13 mouse cellular contexts compared by ENCODE assay signal in the genomic region with DNA sequence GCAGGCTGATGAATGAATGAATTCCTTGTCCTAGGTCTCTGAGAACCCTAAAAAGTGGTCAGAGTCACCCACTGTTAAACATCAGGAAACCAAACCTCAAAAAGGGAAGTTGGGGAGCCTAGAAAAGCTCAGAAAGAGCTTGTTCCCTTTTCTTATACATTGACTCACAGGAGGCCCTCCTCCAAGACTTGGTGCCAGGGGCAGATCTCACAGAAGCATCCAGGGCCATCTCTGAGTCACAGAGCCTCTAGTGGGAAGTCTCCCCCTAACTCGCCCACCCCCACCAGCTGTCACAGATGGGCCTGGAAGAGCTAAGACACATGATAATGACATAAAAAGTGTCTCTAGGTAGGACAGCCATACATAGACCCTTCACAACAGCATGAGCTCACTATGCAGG. TPM values are rescaled to one million over a fixed set of nuclear protein-coding genes. Genes with fewer than 3 reads are reported as not detected.
DNase-seq lines count a peak whose midpoint lies in the region; ATAC-seq and TF ChIP-seq lines count a peak whose summit lies in the region.
"Had no signal": no experiment of that assay in that cellular context is flagged by ENCODE, and none has a peak within 500 bp of the region (broad histone marks: within the 10 kb centered on the region; RNA-seq: fewer than 3 reads in every experiment).

No protein-coding gene starts in this region.

- no peaks in the 10 kb centered on the region for H3K27me3 ChIP-seq in limb, embryonic 10.5 days (ENCODE audit: low read depth, poor library complexity, severe bottlenecking)
- H3K27me3 ChIP-seq in forebrain, postnatal 0 days (ENCODE audit: insufficient read depth, low read length), result no peaks in the 10 kb centered on the region
- H3K27me3 ChIP-seq: forebrain, embryonic 13.5 days; stomach, embryonic 15.5 days had no signal

- no peaks in the 10 kb centered on the region for H3K4me1 ChIP-seq in limb, embryonic 10.5 days
- no peaks in the 10 kb centered on the region for H3K4me1 ChIP-seq in forebrain, postnatal 0 days (ENCODE audit: insufficient read depth)
- H3K4me1 ChIP-seq: forebrain, embryonic 13.5 days; stomach, embryonic 15.5 days had no signal

- no peak for TF ChIP-seq CTCF in forebrain, postnatal 0 days (IDR thresholded peaks at IDR 0.05; ENCODE audit: low read depth)

- H3K79me2 ChIP-seq in macrophage (ENCODE audit: inconsistent target), result no peaks in the 10 kb centered on the region

- ATAC-seq in forebrain, postnatal 0 days, result no peak
- ATAC-seq in inflammation-experienced regulatory T-cells, adult 6 months, result no peak
- ATAC-seq: forebrain, embryonic 13.5 days had no signal

- WGBS in macrophage (ENCODE audit: missing documents), result 0% methylated on average over 1 of the region's 1 CpGs
- whole genome bisulfite sequencing in limb, embryonic 10.5 days, result 88% methylated on average over 1 of the region's 1 CpGs
- WGBS in forebrain, postnatal 0 days, result 82% methylated on average over 1 of the region's 1 CpGs

- no peak overlapping the region for H3K4me3 ChIP-seq in macrophage (ENCODE audit: inconsistent target)
- no peak overlapping the region for H3K4me3 ChIP-seq in limb, embryonic 10.5 days
- no peak overlapping the region for H3K4me3 ChIP-seq in forebrain, postnatal 0 days (ENCODE audit: low read depth, low read length)
- H3K4me3 ChIP-seq: forebrain, embryonic 13.5 days; heart, embryonic 13.5 days; stomach, embryonic 15.5 days had no signal

- no peak overlapping the region for H3K4me2 ChIP-seq in forebrain, postnatal 0 days (ENCODE audit: low read depth)
- H3K4me2 ChIP-seq: forebrain, embryonic 13.5 days; heart, embryonic 13.5 days; stomach, embryonic 15.5 days had no signal

- peak; percentile 48 for DNase-seq in layer of hippocampus, adult 11-12 months (ENCODE audit: low spot score)
- no peak for DNase-seq in layer of hippocampus, adult 9-10 months (ENCODE audit: low spot score)
- peak; percentile 96 for DNase-seq in 416B (ENCODE audit: low read depth)
- peak; percentile 91 for DNase-seq in brain, adult 2 months (ENCODE audit: low read depth, low spot score)
- no peak for DNase-seq in limb, embryonic 10.5 days (ENCODE audit: low spot score)
- DNase-seq in forebrain, postnatal 0 days, result no peak
- DNase-seq: cerebellum, adult 11 months had no signal

- peak overlapping the region; percentile 54 for H3K27ac ChIP-seq in macrophage
- no peak overlapping the region for H3K27ac ChIP-seq in limb, embryonic 10.5 days
- H3K27ac ChIP-seq in forebrain, postnatal 0 days (ENCODE audit: low read depth, low read length), result no peak overlapping the region
- H3K27ac ChIP-seq: forebrain, embryonic 13.5 days; heart, embryonic 13.5 days; liver, embryonic 14.5 days; stomach, embryonic 15.5 days had no signal

- no peaks in the 10 kb centered on the region for H3K36me3 ChIP-seq in macrophage (ENCODE audit: inconsistent target)
- no peaks in the 10 kb centered on the region for H3K36me3 ChIP-seq in limb, embryonic 10.5 days
- H3K36me3 ChIP-seq in forebrain, postnatal 0 days (ENCODE audit: insufficient read depth), result no peaks in the 10 kb centered on the region
- H3K36me3 ChIP-seq: heart, embryonic 13.5 days; stomach, embryonic 15.5 days had no signal

- H3K9ac ChIP-seq in forebrain, postnatal 0 days, result no peak overlapping the region
- H3K9ac ChIP-seq: forebrain, embryonic 13.5 days; heart, embryonic 13.5 days; liver, embryonic 14.5 days; stomach, embryonic 15.5 days had no signal

- no peaks in the 10 kb centered on the region for H3K9me3 ChIP-seq in limb, embryonic 10.5 days (replicated peaks)
- H3K9me3 ChIP-seq in forebrain, postnatal 0 days (ENCODE audit: low read length), result no peaks in the 10 kb centered on the region
- H3K9me3 ChIP-seq: forebrain, embryonic 13.5 days; heart, embryonic 13.5 days; stomach, embryonic 15.5 days had no signal

RNA-seq across cellular contexts. Expression of a gene that starts 26.4 kb away (rescaled TPM):
- 10 to 100 TPM in 1 of 26 experiments, 1 to 10 TPM in 15, under 1 TPM in 9, not detected in 1; 0.21 to 10.4 (median 2.4) TPM for total RNA-seq in macrophage (2018; cell fraction: chromatin; rRNA removed)
- total RNA-seq in macrophage (2018; cell fraction: cytosol; rRNA removed), result 1 to 10 TPM in 13 of 26 experiments, under 1 TPM in 13; 0.24 to 5.3 (median 1.4) TPM
- 10 to 100 TPM in 3 of 26 experiments, 1 to 10 TPM in 14, under 1 TPM in 9; 0.34 to 12.6 (median 3.5) TPM for total RNA-seq in macrophage (2018; cell fraction: nucleus; rRNA removed)
- polyA plus RNA-seq in macrophage (2018), result 0.34 to 0.64 TPM (median 0.52 TPM) in 3 replicates
- polyA plus RNA-seq in limb, embryonic 10.5 days (2016; fragmentation: Nextera tagmentation; extraction: Ambion mirVana), result 0.05 TPM in 1 of 2 replicates, not detected in the other
- 2.2 and 2.5 TPM in 2 replicates for total RNA-seq in forebrain, postnatal 0 days (2014; rRNA removed)
- 0.80 and 1.3 TPM in 2 replicates for polyA plus RNA-seq in forebrain, postnatal 0 days (2015; fragmentation: Nextera tagmentation; extraction: Ambion mirVana)
- polyA plus RNA-seq in inflammation-experienced regulatory T-cells, adult 6 months (2017; shearing (Covaris generic)), result 10 to 100 TPM in 2 of 3 experiments, 1 to 10 TPM in 1; 8.5 to 13.7 (median 12.3) TPM

Comparison
In these comparisons a context has a peak if more than half of its experiments do, and no peak if none do; other contexts are left out.
1. DNase-seq: peak in layer of hippocampus, adult 11-12 months (single experiment), 416B (single experiment) and brain, adult 2 months (single experiment); none in layer of hippocampus, adult 9-10 months (single experiment), limb, embryonic 10.5 days (single experiment) and forebrain, postnatal 0 days (single experiment).